Mouse (Mus musculus) left cerebral cortex, adult 18-20 months (tissue): ENCODE measurements around the gene Ppp1r21. TPM values are rescaled to one million over a fixed set of nuclear protein-coding genes. Genes with fewer than 3 reads are reported as not detected.

Experiments
- total RNA-seq, 2 experiments: library from RNA; stranded (reverse); gene quantifications; 2 replicates each; pipeline ENCODE4 v1.2.3; 2021

Gene Ppp1r21
- total RNA-seq, 2 experiments from 2014 or later: 76.6 to 80.7 TPM

Other genes starting within 250 kb of the Ppp1r21 start
- gene Foxn2, start 89.4 kb upstream of the Ppp1r21 start, total RNA-seq: 10 to 100 TPM; 15.4 to 16.0 TPM
- 1 to 10 TPM; 5.6 to 6.2 TPM for gene Ston1, start 67.6 kb downstream of the Ppp1r21 start, total RNA-seq
- gene Gtf2a1l, start 138.5 kb downstream of the Ppp1r21 start, total RNA-seq: under 1 TPM; 0.47 to 0.63 TPM